Mouse (Mus musculus) T-helper 2 cell (primary cell): Measurements from ENCODE around the gene Socs3.

Source experiments
- in situ Hi-C: fragments of 300-600 bp; cut with MboI, MseI; formaldehyde crosslinking; loops from one replicate; pipeline ENCODE4 v1.15.1; 2025; ENCODE audit warnings: high pct_unique_total_duplicates

Gene Socs3

GRCm38 (mm10) chr11:117969945-117970872 is at the start of gene Socs3:
Gene Socs3 (minus strand): TSS chr11:117970047.
- in situ Hi-C loops, result no loop called here

DNA sequence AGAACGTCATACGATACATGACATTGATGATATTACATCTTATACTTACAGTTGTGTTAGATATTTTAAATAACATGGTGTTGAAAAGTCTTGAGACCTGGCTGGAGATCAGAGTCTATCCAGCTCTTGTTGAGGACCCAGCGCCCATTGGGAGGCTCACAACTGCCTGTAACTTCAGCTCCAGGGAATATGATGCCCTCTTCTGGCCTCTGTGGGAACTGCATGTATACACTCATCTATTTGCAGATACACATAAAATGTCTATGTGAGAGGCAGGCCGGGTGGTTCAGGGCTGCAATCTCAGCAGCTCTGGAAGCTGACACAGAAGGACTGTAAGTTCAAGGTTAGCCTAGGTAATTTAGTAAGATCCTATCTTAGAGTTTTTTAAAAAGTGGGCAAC is 48.5 kb upstream of the Socs3 start:
- in situ Hi-C loops, result no loop called here

DNA sequence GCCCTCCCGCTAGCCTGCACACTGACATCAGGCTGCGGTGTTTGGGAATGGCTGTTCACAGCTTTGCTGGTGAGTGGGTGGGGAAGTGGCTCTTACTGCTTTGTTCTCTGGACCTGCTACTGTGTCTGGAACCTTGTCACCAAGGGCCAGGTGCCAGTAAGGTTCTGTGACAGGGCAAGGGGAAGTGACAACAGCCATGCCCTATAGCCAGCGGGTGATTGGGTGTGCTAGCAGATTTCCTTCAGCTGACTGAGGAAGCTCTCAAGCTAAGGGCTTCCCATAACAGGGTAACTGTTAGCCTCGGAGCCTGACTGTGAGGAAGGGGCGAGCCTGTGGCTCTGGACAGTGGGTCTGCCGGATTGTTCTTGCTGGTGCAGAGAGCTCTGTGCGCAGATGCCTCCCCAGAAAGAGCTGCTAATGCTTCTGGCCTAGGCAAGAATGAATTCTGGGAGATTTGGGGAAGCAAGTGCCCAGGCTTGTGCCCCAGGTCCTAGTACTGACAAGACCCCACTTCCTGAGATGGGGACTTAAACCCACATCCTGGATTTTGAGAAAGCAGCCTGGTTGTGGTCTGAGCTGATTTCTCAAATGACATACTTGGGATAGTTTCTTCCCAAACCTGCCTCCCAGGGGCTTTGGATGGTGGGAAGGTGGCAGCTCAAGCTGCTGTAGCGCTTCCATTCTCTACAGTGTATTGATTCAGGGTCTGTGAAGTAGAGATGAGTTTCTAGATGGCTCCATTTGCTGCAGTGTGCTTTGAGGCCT is 45.7 kb upstream of the Socs3 start:
- in situ Hi-C loops, result no loop called here

DNA sequence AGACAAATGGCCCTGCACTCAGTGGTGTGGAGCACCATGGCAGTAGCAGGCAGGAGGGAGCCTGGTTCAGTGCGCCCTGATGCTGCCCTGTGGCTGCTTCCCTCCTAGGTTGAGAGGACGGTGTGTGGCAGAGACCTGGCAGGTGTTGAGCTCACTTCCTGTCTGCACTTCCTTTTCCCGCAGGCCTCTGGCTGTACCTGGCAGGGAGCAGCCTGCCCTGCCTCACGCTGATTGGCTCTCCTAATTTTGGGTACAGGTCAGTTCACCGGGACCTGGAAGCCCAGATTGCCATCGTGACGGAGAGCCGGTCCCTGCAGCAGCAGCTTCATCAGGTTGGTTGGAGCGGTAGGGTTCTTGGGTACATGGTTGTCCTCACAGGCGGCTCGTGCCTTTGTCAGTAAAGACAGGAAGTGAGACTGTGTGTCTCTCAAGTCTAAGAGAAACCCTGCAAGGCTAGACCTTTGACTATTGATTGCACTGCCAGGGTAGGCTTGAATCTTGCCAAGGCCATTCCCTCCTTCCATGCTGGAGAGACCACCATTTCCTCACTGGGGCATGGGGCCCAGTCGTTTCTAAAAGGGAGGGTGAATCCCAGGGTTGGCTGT is 44.6 kb upstream of the Socs3 start:
- in situ Hi-C loops, result no loop called here

DNA sequence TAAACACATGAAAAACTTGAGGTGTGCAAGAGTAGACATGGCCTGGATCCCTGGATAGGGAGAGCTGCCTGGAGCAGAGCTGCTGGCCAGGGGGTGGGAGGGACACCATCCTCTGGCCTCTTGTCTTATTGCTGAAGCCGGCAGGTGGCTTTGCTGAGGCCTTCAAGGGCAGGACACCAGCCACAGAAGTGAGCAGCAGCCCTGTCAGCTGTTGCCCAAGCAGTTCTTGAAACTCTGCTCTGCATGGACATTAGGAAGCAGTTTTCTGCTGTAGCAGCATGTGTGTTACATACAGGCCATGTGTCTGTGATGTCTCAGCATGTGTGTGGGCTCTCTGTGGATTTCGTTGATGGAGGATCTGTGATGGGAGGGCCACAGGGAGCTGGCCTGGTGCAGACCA is 43.5 kb upstream of the Socs3 start:
- in situ Hi-C loops, result no loop called here

DNA sequence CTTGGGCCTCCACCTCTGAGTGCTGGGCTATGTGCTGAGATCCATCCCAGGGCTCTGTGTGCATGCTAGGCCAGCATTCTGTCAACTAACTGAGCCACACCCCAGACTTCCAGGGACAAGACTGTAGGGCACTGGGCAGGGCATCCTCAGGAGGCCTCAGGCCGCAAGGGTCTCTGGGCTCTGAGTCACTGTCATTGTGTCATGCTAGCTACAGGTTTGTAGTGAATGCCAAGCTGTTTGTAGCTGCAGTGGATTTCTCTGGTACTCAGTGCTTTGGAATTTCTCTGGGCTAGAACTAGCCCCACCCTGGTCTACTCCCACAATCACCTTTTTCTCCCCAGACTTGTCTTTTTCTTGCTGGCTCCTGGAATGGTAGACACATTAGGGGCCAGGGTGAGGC is 42.7 kb upstream of the Socs3 start:
- in situ Hi-C loops, result no loop called here

DNA sequence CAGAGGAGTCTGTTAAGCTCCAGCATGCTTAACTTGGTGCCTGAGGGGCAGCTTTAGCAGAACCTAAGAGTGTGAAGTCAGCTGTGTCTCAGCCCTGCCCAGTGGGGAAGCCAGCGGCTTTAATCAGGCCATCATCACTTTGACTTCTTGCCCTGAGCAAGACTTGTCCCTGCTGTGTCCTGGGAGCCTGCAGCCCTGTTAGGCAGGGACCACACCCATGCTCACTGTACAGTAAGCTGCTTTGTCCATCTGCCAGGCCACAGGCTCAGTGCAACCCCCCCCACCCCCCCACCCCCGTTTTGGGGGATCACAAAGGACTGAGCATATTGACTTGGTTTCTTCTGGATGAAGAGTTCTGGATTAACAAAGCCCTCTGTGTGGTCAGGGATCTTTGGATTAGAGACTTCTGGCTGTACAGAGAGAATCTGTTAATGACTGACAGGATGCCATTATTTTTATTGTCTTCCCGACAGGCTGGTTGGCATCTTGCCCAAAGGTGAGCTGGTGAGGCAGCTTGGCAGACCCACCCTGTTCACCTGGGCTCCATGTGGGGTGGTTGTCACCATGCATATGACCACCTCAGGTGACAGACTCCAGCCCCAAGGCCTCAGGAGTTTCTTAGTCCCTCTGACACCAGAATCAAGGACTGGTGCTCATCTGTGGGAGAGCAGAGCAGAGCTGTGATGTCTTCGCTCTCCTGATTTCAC is 40.2 kb upstream of the Socs3 start:
- in situ Hi-C loops, result no loop called here

GRCm38 (mm10) chr11:118008843-118009242 is 39.0 kb upstream of the Socs3 start:
- in situ Hi-C loops, result no loop called here

DNA sequence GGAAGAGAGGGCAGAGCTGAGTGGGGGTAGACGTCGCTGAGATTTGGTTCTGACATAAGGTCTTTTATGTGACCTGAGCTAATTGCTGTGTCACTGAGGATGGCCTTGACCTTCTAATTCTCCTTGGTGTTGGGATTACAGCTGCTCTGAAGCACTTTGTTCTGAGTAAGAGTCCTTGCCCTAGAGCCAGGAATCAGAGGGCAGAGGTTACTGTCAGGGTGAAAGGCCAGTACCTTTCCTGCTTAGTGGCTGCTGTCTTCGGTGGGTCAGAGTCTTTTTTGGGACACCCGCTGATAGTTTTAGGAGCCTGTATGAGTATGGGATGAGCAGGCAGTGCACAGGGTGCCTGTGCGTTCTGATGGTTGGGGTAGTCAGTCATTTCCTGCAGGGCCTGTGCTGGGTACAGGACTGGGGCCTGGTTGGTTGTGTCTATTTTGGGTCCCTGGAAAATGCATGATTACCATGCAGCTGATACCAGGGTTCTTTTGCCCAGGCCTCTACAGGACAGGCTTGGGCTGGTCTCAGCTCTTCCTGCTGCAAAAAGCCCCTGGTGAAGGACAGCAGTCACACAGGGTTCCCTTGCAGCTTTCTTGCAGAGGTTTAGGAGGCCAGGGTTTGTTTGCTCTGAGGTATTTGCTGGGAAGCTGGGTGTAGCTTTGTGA is 38.4 kb upstream of the Socs3 start:
- in situ Hi-C loops, result no loop called here

- in situ Hi-C loops, result no loop called here
Measured at GRCm38 (mm10) chr11:118007460-118008143, 37.8 kb upstream of the Socs3 start.

DNA sequence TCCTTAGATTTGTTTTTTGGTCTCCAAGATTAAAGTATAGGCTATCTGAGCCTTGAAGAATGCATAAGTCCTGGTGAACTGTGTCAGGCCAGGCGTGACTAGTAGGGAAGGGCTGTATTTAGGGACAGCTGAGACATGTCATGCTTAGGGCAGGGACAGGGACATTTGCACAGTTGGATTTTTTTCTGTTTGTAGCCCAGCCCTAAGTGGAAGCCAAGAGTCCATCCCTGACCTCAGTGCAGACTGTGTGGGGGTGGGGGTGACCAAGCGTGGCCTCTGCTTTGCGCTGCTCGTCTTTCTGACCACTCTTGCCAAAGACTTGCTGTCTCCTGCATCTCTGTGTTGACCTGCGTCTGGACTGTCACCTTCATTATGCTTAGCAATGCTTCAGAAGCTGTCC is 34.4 kb upstream of the Socs3 start:
- in situ Hi-C loops, result no loop called here

DNA sequence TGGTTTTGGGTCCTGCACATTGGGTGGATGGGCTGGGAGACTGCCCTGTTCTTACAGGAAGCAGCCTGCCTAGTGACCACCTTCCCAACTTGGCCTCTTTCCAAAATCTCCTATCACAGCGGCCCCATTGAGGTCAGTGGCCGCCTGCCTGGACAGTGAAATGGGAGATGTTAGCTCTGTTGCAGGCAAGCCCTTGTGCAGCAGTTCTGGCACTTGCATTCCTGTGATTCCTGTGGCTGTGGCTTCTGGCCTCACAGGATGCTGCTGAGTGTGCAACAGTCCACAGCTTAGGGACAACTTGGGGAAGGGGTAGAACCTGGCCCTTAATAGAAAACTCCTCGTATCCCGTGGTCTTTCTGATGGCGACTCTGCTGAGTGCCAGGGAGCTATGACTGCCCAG is 33.9 kb upstream of the Socs3 start:
- in situ Hi-C loops, result no loop called here

GRCm38 (mm10) chr11:118003176-118003575 is 33.3 kb upstream of the Socs3 start:
- in situ Hi-C loops, result no loop called here

DNA sequence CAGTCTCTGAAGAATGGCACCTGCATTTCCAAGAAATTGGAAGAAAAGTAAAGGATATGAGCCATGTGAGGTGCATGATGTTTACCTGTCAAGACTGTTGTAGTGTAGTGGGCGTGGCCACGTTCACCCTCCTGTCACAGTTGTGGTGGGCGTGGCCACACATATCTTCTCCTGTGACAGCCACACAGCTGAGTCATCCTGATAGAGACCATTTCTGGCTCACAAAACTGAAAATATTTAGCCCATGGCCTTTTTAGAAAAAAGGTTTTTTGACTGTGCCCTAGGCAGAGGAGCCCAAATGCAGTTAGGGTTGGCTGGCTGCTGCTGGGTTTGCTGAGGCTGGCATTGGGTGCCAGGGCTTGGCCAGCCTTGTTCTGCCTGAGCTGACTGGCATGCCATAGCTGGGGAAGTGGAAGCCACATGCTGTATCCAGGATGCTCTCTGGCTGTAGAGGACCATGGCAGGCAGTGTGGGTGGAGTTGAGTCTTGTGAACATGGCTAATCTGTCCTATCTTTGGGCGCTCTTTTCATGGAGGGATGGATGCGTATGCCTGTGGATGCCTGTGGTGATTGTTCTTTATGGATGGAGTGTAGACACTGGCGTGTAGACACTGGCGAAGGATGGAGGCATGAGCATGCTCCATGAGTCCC is 30.8 kb upstream of the Socs3 start:
- in situ Hi-C loops, result no loop called here

GRCm38 (mm10) chr11:118000083-118000482 is 30.2 kb upstream of the Socs3 start:
- in situ Hi-C loops, result no loop called here

DNA sequence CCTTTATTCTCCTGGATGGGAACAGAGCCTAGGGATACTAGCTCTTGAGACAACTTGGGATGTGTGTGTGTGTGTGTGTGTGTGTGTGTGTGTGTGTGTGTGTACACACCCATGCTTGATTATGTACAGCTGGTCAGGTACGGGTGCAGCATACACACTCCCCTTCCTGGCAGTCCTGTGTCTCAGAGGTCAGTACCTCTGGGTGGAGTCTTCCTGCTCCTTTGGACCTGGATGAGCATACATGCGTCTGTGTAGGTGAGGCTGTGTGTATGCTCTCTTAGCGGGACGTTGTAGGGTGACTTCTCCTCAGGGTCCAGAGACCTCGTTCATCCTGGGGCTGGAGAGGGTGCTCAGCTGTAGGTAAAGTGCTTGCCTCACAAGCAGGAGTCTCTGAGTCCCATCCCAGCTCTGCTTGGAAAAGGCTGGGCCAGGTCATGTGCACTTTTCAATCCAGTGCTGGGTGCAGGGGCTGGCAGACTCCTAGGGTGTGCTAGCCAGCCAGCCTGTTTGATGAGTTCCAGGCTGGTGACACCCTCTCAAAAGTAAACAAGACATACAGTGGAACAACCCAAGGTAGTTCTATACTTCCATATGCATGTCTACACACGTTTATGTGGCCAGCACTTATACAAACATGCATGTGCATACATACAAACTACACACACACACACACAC is 29.6 kb upstream of the Socs3 start:
- in situ Hi-C loops, result no loop called here

DNA sequence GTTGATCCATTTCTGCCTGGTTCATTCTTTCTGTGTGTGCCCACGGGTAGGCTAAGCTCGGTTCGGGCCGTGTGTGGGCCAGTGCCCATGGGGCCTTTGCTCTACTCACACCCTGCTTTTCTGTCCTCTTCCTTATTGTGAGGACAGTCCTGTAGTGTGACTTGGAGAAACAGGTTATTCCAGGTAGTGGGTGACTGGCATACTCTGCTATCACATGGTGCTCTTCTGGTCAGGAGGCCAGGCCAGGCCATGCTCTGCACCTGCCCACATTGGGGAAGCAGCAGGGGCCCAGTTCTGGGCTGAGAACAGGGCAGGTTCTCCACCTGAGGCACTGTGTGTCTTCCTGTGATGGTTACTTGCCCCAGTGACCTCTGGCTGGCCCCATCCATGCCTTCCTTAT is 28.5 kb upstream of the Socs3 start:
- in situ Hi-C loops, result no loop called here

GRCm38 (mm10) chr11:117997085-117997484 is 27.2 kb upstream of the Socs3 start:
- in situ Hi-C loops, result no loop called here

DNA sequence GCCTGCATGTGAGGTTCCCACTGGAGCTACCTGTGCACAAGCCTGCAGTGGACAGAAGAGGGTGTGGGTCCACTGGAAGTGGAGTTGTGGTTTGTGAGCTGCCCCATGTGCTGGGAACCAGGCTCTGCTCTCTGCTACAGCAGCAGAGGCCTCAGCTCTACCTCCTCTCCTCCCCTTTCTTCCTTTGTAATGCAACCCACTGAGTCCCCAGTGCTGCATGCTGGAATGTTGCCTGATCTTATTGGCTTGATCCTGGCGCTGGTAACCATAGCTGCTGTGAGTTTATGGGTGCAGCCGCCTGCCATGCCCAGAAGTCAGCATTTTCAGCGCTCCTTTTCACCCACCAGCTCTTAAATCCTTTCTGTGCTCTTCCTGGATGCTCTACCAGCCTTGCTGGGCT is 26.2 kb upstream of the Socs3 start:
- in situ Hi-C loops, result no loop called here

DNA sequence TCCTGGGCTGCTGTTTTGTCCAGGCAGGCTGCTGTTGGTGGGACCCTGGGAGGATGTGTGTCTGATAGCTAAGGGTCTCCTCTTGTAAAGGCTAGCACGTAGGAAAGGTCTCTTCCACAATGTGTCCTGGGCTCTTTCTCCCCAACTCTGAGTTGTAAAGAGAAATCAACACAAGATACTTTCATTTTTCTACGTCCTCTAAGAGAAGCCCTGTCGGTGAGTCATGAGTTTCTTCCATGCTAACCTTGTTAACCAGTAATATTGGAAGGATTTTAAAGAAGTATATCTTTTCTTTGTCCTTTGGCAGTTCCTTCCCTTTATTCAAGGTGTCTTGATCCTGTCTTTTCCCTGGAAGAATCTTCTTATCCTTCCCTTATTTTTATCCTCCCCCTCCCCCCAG is 25.8 kb upstream of the Socs3 start:
- in situ Hi-C loops, result no loop called here
